Mouse (Mus musculus) spleen, adult 18-20 months (tissue): ENCODE results near the gene Olfr465-ps1.

Source experiments
- DNase-seq, 2 experiments: peaks; one replicate each; pipeline ENCODE4 v3.0.0; 2022; ENCODE audit warnings: mixed read lengths in 2 of 2

Olfr465-ps1 gene

GRCm38 (mm10) chr13:65137789-65138188, at the start of gene Olfr465-ps1:
Gene Olfr465-ps1, plus strand, starts transcription at chr13:65138089.
- no peak for DNase-seq

GRCm38 (mm10) chr13:65095923-65096322, 42.0 kb upstream of the Olfr465-ps1 start:
- no peak for DNase-seq

GRCm38 (mm10) chr13:65097018-65097417, 40.9 kb upstream of the Olfr465-ps1 start:
- no peak for DNase-seq

GRCm38 (mm10) chr13:65100678-65101077, 37.2 kb upstream of the Olfr465-ps1 start:
- no peak for DNase-seq

- DNase-seq: no peak
Measured at GRCm38 (mm10) chr13:65101232-65101631, 36.7 kb upstream of the Olfr465-ps1 start.

GRCm38 (mm10) chr13:65111961-65112360, 25.9 kb upstream of the Olfr465-ps1 start:
- peak; percentile 12 to 27 for DNase-seq

- DNase-seq: peak; percentile 73 to 81
Measured at GRCm38 (mm10) chr13:65112459-65113110, 25.3 kb upstream of the Olfr465-ps1 start, which contains the start of gene Mfsd14b. Gene Mfsd14b, minus strand, starts transcription at chr13:65112975.

GRCm38 (mm10) chr13:65113239-65113638, 24.6 kb upstream of the Olfr465-ps1 start:
- no peak for DNase-seq

- no peak for DNase-seq
Measured at GRCm38 (mm10) chr13:65120984-65121383, 16.9 kb upstream of the Olfr465-ps1 start.

- DNase-seq: no peak
Measured at GRCm38 (mm10) chr13:65122111-65122510, 15.8 kb upstream of the Olfr465-ps1 start.

GRCm38 (mm10) chr13:65127063-65127847, 10.6 kb upstream of the Olfr465-ps1 start:
- peak in 1 of 2 experiments; percentile 6 for DNase-seq

- no peak for DNase-seq
Measured at GRCm38 (mm10) chr13:65149940-65150339, 12.1 kb downstream of the Olfr465-ps1 start, which contains the start of gene Olfr466. Gene Olfr466, plus strand, starts transcription at chr13:65150240.

GRCm38 (mm10) chr13:65174102-65174501, 36.2 kb downstream of the Olfr465-ps1 start:
- DNase-seq: no peak

GRCm38 (mm10) chr13:65175734-65176471, 38.0 kb downstream of the Olfr465-ps1 start:
- peak; percentile 4 to 37 for DNase-seq

GRCm38 (mm10) chr13:65176472-65177091, 38.7 kb downstream of the Olfr465-ps1 start:
- DNase-seq: no peak
